Mouse (Mus musculus): ENCODE measurements at regions not wholly inside any gene's neighbourhood (a gene's known extent, or its start where the extent isn't known, plus 50 kb on each side); places are given as distances from the start of the nearest gene placed in this dataset.
"Not testable (repeated sequence)": the region's sequence is repeated elsewhere in the genome, so short reads cannot be mapped to it uniquely, and the experiment has no call there.

- in situ Hi-C loops (cut with MboI, MseI), result no loop called here
Measured at GRCm38 (mm10) chr2:114454901-114455300, 199.9 kb downstream of the Dph6 start.

- in situ Hi-C loops (cut with MboI, MseI), result no loop called here
Measured at GRCm38 (mm10) chr2:114450185-114450584, 204.6 kb downstream of the Dph6 start.

GRCm38 (mm10) chr2:114443801-114444200, 211.0 kb downstream of the Dph6 start:
- in situ Hi-C loops (cut with MboI, MseI), result no loop called here

GRCm38 (mm10) chr2:114440943-114441342, 213.8 kb downstream of the Dph6 start:
- in situ Hi-C loops (cut with MboI, MseI), result no loop called here

- in situ Hi-C loops (cut with MboI, MseI), result no loop called here
Measured at GRCm38 (mm10) chr2:114439668-114440067, 215.1 kb downstream of the Dph6 start.

GRCm38 (mm10) chr2:114438048-114438447, 216.7 kb downstream of the Dph6 start:
- in situ Hi-C loops (cut with MboI, MseI), result no loop called here

- in situ Hi-C loops (cut with MboI, MseI), result no loop called here
Measured at GRCm38 (mm10) chr2:114427426-114428157, 226.3 kb upstream of the Zfp770 start.

GRCm38 (mm10) chr2:114419346-114419745, 218.1 kb upstream of the Zfp770 start:
- in situ Hi-C loops (cut with MboI, MseI), result no loop called here

- in situ Hi-C loops (cut with MboI, MseI), result no loop called here
Measured at GRCm38 (mm10) chr2:114413013-114413412, 211.7 kb upstream of the Zfp770 start.

GRCm38 (mm10) chr2:114411940-114412715, 210.9 kb upstream of the Zfp770 start:
- in situ Hi-C loops (cut with MboI, MseI), result no loop called here

GRCm38 (mm10) chr2:114410717-114411116, 209.4 kb upstream of the Zfp770 start:
- in situ Hi-C loops (cut with MboI, MseI), result no loop called here

GRCm38 (mm10) chr2:114409542-114409941, 208.3 kb upstream of the Zfp770 start:
- in situ Hi-C loops (cut with MboI, MseI), result no loop called here

GRCm38 (mm10) chr2:114407408-114407807, 206.1 kb upstream of the Zfp770 start:
- in situ Hi-C loops (cut with MboI, MseI), result no loop called here

- in situ Hi-C loops (cut with MboI, MseI), result no loop called here
Measured at GRCm38 (mm10) chr2:114384566-114384965, 183.3 kb upstream of the Zfp770 start.

GRCm38 (mm10) chr2:114378844-114379533, 177.7 kb upstream of the Zfp770 start:
- in situ Hi-C loops (cut with MboI, MseI), result no loop called here

- in situ Hi-C loops (cut with MboI, MseI), result no loop called here
Measured at GRCm38 (mm10) chr2:114373476-114373875, 172.2 kb upstream of the Zfp770 start.

- in situ Hi-C loops (cut with MboI, MseI), result not testable (repeated sequence)
Measured at GRCm38 (mm10) chr2:114353876-114354275, 152.6 kb upstream of the Zfp770 start.

GRCm38 (mm10) chr2:114340578-114341293, 139.5 kb upstream of the Zfp770 start:
- in situ Hi-C loops (cut with MboI, MseI), result no loop called here

- in situ Hi-C loops (cut with MboI, MseI), result no loop called here
Measured at GRCm38 (mm10) chr2:114301746-114302145, 100.5 kb upstream of the Zfp770 start.

GRCm38 (mm10) chr2:114295110-114295509, 93.8 kb upstream of the Zfp770 start:
- in situ Hi-C loops (cut with MboI, MseI), result no loop called here

- in situ Hi-C loops (cut with MboI, MseI), result no loop called here
Measured at GRCm38 (mm10) chr2:114291387-114291786, 90.1 kb upstream of the Zfp770 start.

- in situ Hi-C loops (cut with MboI, MseI), result no loop called here
Measured at GRCm38 (mm10) chr2:114275536-114275935, 74.3 kb upstream of the Zfp770 start.

All from T-helper 17 cell (primary cell).